Mouse (Mus musculus) liver, postnatal 0 days (tissue): ENCODE results near the gene Aifm3.

Source experiments
- CTCF ChIP-seq: sonication (generic); IDR thresholded peaks from 2 replicates; pipeline ENCODE4 v1.5.1; 2016; ENCODE audit warnings: antibody characterized with exemption, low read depth
- EP300 ChIP-seq: IDR thresholded peaks from 2 replicates; pipeline ENCODE4 v1.6.1; 2016; ENCODE audit warnings: antibody characterized with exemption, low read depth, mild to moderate bottlenecking

- TF ChIP-seq EP300 (no peak), CTCF (no peak)
Observed at GRCm38 (mm10) chr16:17499249-17499883, 10.0 kb downstream of the Aifm3 start.
